Comparison of ENCODE assay signal across 16 mouse cellular contexts in genomic region chr2:150978791-150979190, GRCm38 (mm10).
"Had no signal": no experiment of that assay in that cellular context is flagged by ENCODE, and none has a peak within 500 bp of the region (broad histone marks: within the 10 kb centered on the region; RNA-seq: fewer than 3 reads in every experiment).

No protein-coding gene starts in this region.

- H3K27ac ChIP-seq: kidney, postnatal 0 days; liver, embryonic 14.5 days; midbrain, embryonic 15.5 days had no signal

- ATAC-seq: lung, postnatal 0 days; midbrain, embryonic 15.5 days had no signal

- H3K9ac ChIP-seq: liver, embryonic 14.5 days; midbrain, embryonic 15.5 days had no signal

- H3K4me3 ChIP-seq: midbrain, embryonic 15.5 days had no signal

- H3K4me1 ChIP-seq: midbrain, embryonic 15.5 days had no signal

- DNase-seq: kidney, adult 11 months; kidney, adult 9 months; kidney, postnatal 36 days; layer of hippocampus, adult 9-11 months; left cerebral cortex, postnatal 4 days; lung, adult 2 months; lung, postnatal 36 days; right cerebral cortex, adult 18-20 months; right cerebral cortex, postnatal 25 days; thymus, adult 2 months; thymus, postnatal 25 days had no signal

- H3K27me3 ChIP-seq: midbrain, embryonic 15.5 days had no signal

- H3K9me3 ChIP-seq: midbrain, embryonic 15.5 days had no signal

- H3K36me3 ChIP-seq: midbrain, embryonic 15.5 days had no signal

- H3K4me2 ChIP-seq: midbrain, embryonic 11.5 days; midbrain, embryonic 15.5 days had no signal
